ENCODE assay signal across 16 mouse cellular contexts in genomic region chr14:31079313-31080028, GRCm38 (mm10). TPM values are rescaled to one million over a fixed set of nuclear protein-coding genes. Genes with fewer than 3 reads are reported as not detected.
DNase-seq lines count a peak whose midpoint lies in the region; ATAC-seq and TF ChIP-seq lines count a peak whose summit lies in the region.
"Had no signal": no experiment of that assay in that cellular context is flagged by ENCODE, and none has a peak within 500 bp of the region (broad histone marks: within the 10 kb centered on the region; RNA-seq: fewer than 3 reads in every experiment).

No protein-coding gene starts in this region.

- ATAC-seq in kidney, embryonic 14.5 days (ENCODE audit: low FRiP score, low TSS enrichment), result no peak
- peak; percentile 75 for ATAC-seq in liver, embryonic 14.5 days (ENCODE audit: insufficient read depth)
- ATAC-seq: intestine, embryonic 16.5 days had no signal

- H3K9ac ChIP-seq in kidney, embryonic 14.5 days (ENCODE audit: low read depth, low read length), result no peak overlapping the region
- H3K9ac ChIP-seq in liver, embryonic 14.5 days (replicated peaks), result peak overlapping the region; percentile 21; the same call in 1 of the 2 replicates
- H3K9ac ChIP-seq: hindbrain, embryonic 14.5 days; midbrain, embryonic 12.5 days had no signal

- TF ChIP-seq EP300 in liver, embryonic 14.5 days (IDR thresholded peaks at IDR 0.05; ENCODE audit: low read depth), result peak; percentile 79

- H3K4me2 ChIP-seq in kidney, embryonic 14.5 days (replicated peaks; ENCODE audit: low read depth, low read length), result no peak overlapping the region
- H3K4me2 ChIP-seq in liver, embryonic 14.5 days (ENCODE audit: low read depth), result peak overlapping the region; percentile 53
- H3K4me2 ChIP-seq: hindbrain, embryonic 14.5 days; midbrain, embryonic 12.5 days had no signal

- DNase-seq in kidney, adult 11 months, result peak; percentile 12
- DNase-seq in Muller cell, postnatal 12 days (ENCODE audit: inconsistent ontology term), result peak; percentile 15
- peak; percentile 19 for DNase-seq in c-Kit-positive CD71-positive TER-119-negative erythroid progenitor cells, embryonic 14.5 days (ENCODE audit: low read depth)
- peak; percentile 22 to 46 (median 29) for DNase-seq in liver, embryonic 14.5 days (ENCODE audit: low read depth in 3 of 3, low spot score in 3 of 3)
- DNase-seq in gastrocnemius, postnatal 25 days, result no peak
- no peak for DNase-seq in frontal cortex, postnatal 25 days (ENCODE audit: low spot score in 2 of 2)
- DNase-seq in ovary, postnatal 36 days (ENCODE audit: low spot score), result no peak
- DNase-seq: cerebellum, adult 8-10 months; lung, adult 18-20 months; lung, postnatal 36 days; right cerebral cortex, postnatal 25 days; thymus, postnatal 36 days had no signal

- TF ChIP-seq CTCF in liver, embryonic 14.5 days (IDR thresholded peaks at IDR 0.05; ENCODE audit: low read depth), result no peak

- no peaks in the 10 kb centered on the region for H3K27me3 ChIP-seq in kidney, embryonic 14.5 days (ENCODE audit: control insufficient read depth, insufficient read depth, low read length)
- H3K27me3 ChIP-seq in liver, embryonic 14.5 days (ENCODE audit: control insufficient read depth, insufficient read depth, low read length), result no peaks in the 10 kb centered on the region
- H3K27me3 ChIP-seq: midbrain, embryonic 12.5 days had no signal

- H3K27ac ChIP-seq in kidney, embryonic 14.5 days (ENCODE audit: low read depth, low read length), result no peak overlapping the region
- H3K27ac ChIP-seq in liver, embryonic 14.5 days, result peak overlapping the region; percentile 75
- H3K27ac ChIP-seq: hindbrain, embryonic 14.5 days; midbrain, embryonic 12.5 days had no signal

- H3K36me3 ChIP-seq in kidney, embryonic 14.5 days (ENCODE audit: control insufficient read depth, insufficient read depth, low read length), result peaks cover 64% of the 10 kb centered on the region
- peaks cover 36% of the 10 kb centered on the region for H3K36me3 ChIP-seq in liver, embryonic 14.5 days (replicated peaks; ENCODE audit: control insufficient read depth, insufficient read depth, low read depth)

- 95% methylated on average over 3 of the region's 3 CpGs for WGBS in kidney, embryonic 14.5 days
- 58% methylated on average over 3 of the region's 3 CpGs for WGBS in liver, embryonic 14.5 days (ENCODE audit: insufficient replicate concordance)

- no peaks in the 10 kb centered on the region for H3K9me3 ChIP-seq in kidney, embryonic 14.5 days (ENCODE audit: control insufficient read depth, low read length)
- H3K9me3 ChIP-seq in liver, embryonic 14.5 days (ENCODE audit: control insufficient read depth, low read length), result no peaks in the 10 kb centered on the region
- H3K9me3 ChIP-seq: midbrain, embryonic 12.5 days had no signal

- H3K4me3 ChIP-seq in kidney, embryonic 14.5 days (ENCODE audit: low read length), result no peak overlapping the region
- peak overlapping the region in 1 of 2 experiments; percentile 12; a peak in 1 of 4 replicates for H3K4me3 ChIP-seq in liver, embryonic 14.5 days (ENCODE audit: insufficient read depth in 1 of 2, low read depth in 2 of 2, low read length in 2 of 2)
- H3K4me3 ChIP-seq: midbrain, embryonic 12.5 days had no signal

- no peaks in the 10 kb centered on the region for H3K4me1 ChIP-seq in kidney, embryonic 14.5 days (ENCODE audit: control insufficient read depth, insufficient read depth, low read length)
- peaks cover 16 to 18% of the 10 kb centered on the region in 2 experiments for H3K4me1 ChIP-seq in liver, embryonic 14.5 days (replicated peaks; ENCODE audit: control insufficient read depth in 2 of 2, insufficient read depth in 2 of 2, low read length in 1 of 2)
- H3K4me1 ChIP-seq: midbrain, embryonic 12.5 days had no signal

RNA-seq across cellular contexts. Expression of gene Smim4, which starts 49.3 kb away (rescaled TPM):
- polyA plus RNA-seq in kidney, embryonic 14.5 days (2014; fragmentation: Nextera tagmentation; extraction: Ambion mirVana), result 98.5 and 124 TPM in 2 replicates
- polyA plus RNA-seq in liver, embryonic 14.5 days (2012; rRNA removed), result 21.4 and 26.7 TPM in 2 replicates
- 72.8 and 81.7 TPM in 2 replicates for polyA plus RNA-seq in liver, embryonic 14.5 days (2014; fragmentation: Nextera tagmentation; extraction: Ambion mirVana)
- total RNA-seq in gastrocnemius, postnatal 25 days (2021), result 10 to 100 TPM; 37.6 to 43.8 TPM

RNA-seq across cellular contexts. Expression of gene Nt5dc2, which starts 51.4 kb away (rescaled TPM):
- 377 and 517 TPM in 2 replicates for polyA plus RNA-seq in kidney, embryonic 14.5 days (2014; fragmentation: Nextera tagmentation; extraction: Ambion mirVana)
- polyA plus RNA-seq in liver, embryonic 14.5 days (2012; rRNA removed), result 146 and 164 TPM in 2 replicates
- 161 and 173 TPM in 2 replicates for polyA plus RNA-seq in liver, embryonic 14.5 days (2014; fragmentation: Nextera tagmentation; extraction: Ambion mirVana)
- 1 to 10 TPM; 2.6 to 4.1 TPM for total RNA-seq in gastrocnemius, postnatal 25 days (2021)

Comparison
In these comparisons a context has a peak if more than half of its experiments do, and no peak if none do; other contexts are left out.
1. DNase-seq: peak in kidney, adult 11 months (single experiment), Muller cell, postnatal 12 days (single experiment), c-Kit-positive CD71-positive TER-119-negative erythroid progenitor cells, embryonic 14.5 days (single experiment) and liver, embryonic 14.5 days (3 of 3); none in gastrocnemius, postnatal 25 days (single experiment), frontal cortex, postnatal 25 days (0 of 2) and ovary, postnatal 36 days (single experiment).